In the genomic region with DNA sequence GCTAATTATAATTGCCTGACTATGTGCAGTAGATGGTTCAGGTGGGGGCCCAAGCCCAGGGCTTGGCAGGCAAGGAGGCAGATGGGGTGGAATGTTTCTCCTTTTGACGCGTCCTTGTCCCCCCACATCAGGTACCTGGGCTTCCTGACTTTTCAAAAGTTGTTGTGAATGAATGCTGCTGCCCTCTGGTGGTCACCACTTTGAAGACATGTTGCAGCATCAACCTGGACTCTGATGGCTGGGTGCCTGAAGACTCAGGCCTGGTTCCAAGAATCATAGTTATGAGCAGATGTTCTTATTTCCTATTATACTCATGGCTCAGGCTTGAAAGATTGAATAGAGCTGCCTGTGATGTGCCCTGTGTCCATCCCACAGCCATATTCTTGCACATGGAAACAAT, we compare ENCODE assay signal across 10 mouse cellular contexts.
DNase-seq lines count a peak whose midpoint lies in the region; ATAC-seq lines count a peak whose summit lies in the region.
"Had no signal": no experiment of that assay in that cellular context is flagged by ENCODE, and none has a peak within 500 bp of the region (broad histone marks: within the 10 kb centered on the region; RNA-seq: fewer than 3 reads in every experiment).

No protein-coding gene starts in this region.

- WGBS in hindbrain, embryonic 11.5 days = 37% methylated on average over 2 of the region's 2 CpGs
- 59% methylated on average over 2 of the region's 2 CpGs for WGBS in hindbrain, embryonic 10.5 days
- WGBS in limb, embryonic 11.5 days = 58% methylated on average over 2 of the region's 2 CpGs

- no peaks in the 10 kb centered on the region for H3K36me3 ChIP-seq in hindbrain, embryonic 11.5 days (ENCODE audit: control insufficient read depth, insufficient read depth, low read length)
- no peaks in the 10 kb centered on the region for H3K36me3 ChIP-seq in hindbrain, embryonic 10.5 days
- H3K36me3 ChIP-seq in limb, embryonic 11.5 days (ENCODE audit: control insufficient read depth, insufficient read depth, low read length) = no peaks in the 10 kb centered on the region
- no peaks in the 10 kb centered on the region for H3K36me3 ChIP-seq in splenic B cell, adult 2 months (ENCODE audit: control insufficient read depth, insufficient read depth, low read length, poor library complexity, severe bottlenecking)
- H3K36me3 ChIP-seq: embryonic facial prominence, embryonic 13.5 days; limb, embryonic 12.5 days had no signal

- H3K4me1 ChIP-seq in hindbrain, embryonic 11.5 days (replicated peaks; ENCODE audit: control insufficient read depth, insufficient read depth, low read length) = no peaks in the 10 kb centered on the region
- no peaks in the 10 kb centered on the region for H3K4me1 ChIP-seq in hindbrain, embryonic 10.5 days (replicated peaks)
- no peaks in the 10 kb centered on the region for H3K4me1 ChIP-seq in limb, embryonic 11.5 days (ENCODE audit: control insufficient read depth, insufficient read depth, low read length)
- H3K4me1 ChIP-seq: embryonic facial prominence, embryonic 13.5 days; limb, embryonic 12.5 days had no signal

- no peaks in the 10 kb centered on the region for H3K9me3 ChIP-seq in hindbrain, embryonic 11.5 days (ENCODE audit: control insufficient read depth, low read length)
- H3K9me3 ChIP-seq in hindbrain, embryonic 10.5 days = no peaks in the 10 kb centered on the region
- H3K9me3 ChIP-seq in limb, embryonic 11.5 days (ENCODE audit: control insufficient read depth, low read length) = no peaks in the 10 kb centered on the region
- H3K9me3 ChIP-seq: embryonic facial prominence, embryonic 13.5 days; limb, embryonic 12.5 days had no signal

- ATAC-seq in hindbrain, embryonic 11.5 days (ENCODE audit: low FRiP score) = no peak
- no peak for ATAC-seq in limb, embryonic 11.5 days (ENCODE audit: insufficient number of reproducible peaks, low FRiP score, low TSS enrichment, low read depth)
- no peak for ATAC-seq in activated CD4-positive, CD25-positive, alpha-beta regulatory T cell, adult 4 months

- no peak overlapping the region for H3K4me3 ChIP-seq in hindbrain, embryonic 11.5 days (ENCODE audit: low read depth, low read length)
- H3K4me3 ChIP-seq in hindbrain, embryonic 10.5 days = no peak overlapping the region
- no peak overlapping the region for H3K4me3 ChIP-seq in limb, embryonic 11.5 days (ENCODE audit: low read depth, low read length)
- H3K4me3 ChIP-seq: embryonic facial prominence, embryonic 13.5 days; limb, embryonic 12.5 days had no signal

- DNase-seq in hindbrain, embryonic 11.5 days (ENCODE audit: low spot score) = peak; percentile 12
- DNase-seq in hindbrain, embryonic 10.5 days (ENCODE audit: low spot score) = no peak
- peak; percentile 49 to 52 for DNase-seq in B cell, adult 2 months
- DNase-seq in T-cell, adult 2 months (ENCODE audit: low spot score) = peak; percentile 3
- peak; percentile 3 for DNase-seq in embryo, embryonic 9.5 days (ENCODE audit: extremely low spot score)
- peak; percentile 36 for DNase-seq in limb, embryonic 11.5 days (ENCODE audit: low spot score)
- DNase-seq in splenic B cell, adult 2 months (ENCODE audit: low read depth, low spot score) = peak; percentile 48

- H3K4me2 ChIP-seq in hindbrain, embryonic 11.5 days (replicated peaks; ENCODE audit: low read depth, low read length) = no peak overlapping the region
- H3K4me2 ChIP-seq in limb, embryonic 11.5 days (ENCODE audit: low read depth, severe bottlenecking) = no peak overlapping the region
- H3K4me2 ChIP-seq: embryonic facial prominence, embryonic 13.5 days; limb, embryonic 12.5 days had no signal

- no peaks in the 10 kb centered on the region for H3K27me3 ChIP-seq in hindbrain, embryonic 11.5 days (ENCODE audit: control insufficient read depth, insufficient read depth, low read length)
- H3K27me3 ChIP-seq in hindbrain, embryonic 10.5 days (ENCODE audit: insufficient read depth, poor library complexity, severe bottlenecking) = no peaks in the 10 kb centered on the region
- H3K27me3 ChIP-seq in limb, embryonic 11.5 days (ENCODE audit: control insufficient read depth, insufficient read depth, low read length) = no peaks in the 10 kb centered on the region
- H3K27me3 ChIP-seq in splenic B cell, adult 2 months (ENCODE audit: control insufficient read depth, insufficient read depth, low read length, poor library complexity, severe bottlenecking) = no peaks in the 10 kb centered on the region
- H3K27me3 ChIP-seq: embryonic facial prominence, embryonic 13.5 days; limb, embryonic 12.5 days had no signal

- no peak overlapping the region for H3K9ac ChIP-seq in hindbrain, embryonic 11.5 days (ENCODE audit: low read depth, low read length)
- no peak overlapping the region for H3K9ac ChIP-seq in limb, embryonic 11.5 days (ENCODE audit: low read length)
- H3K9ac ChIP-seq: embryonic facial prominence, embryonic 13.5 days; limb, embryonic 12.5 days had no signal

- no peak overlapping the region for H3K27ac ChIP-seq in hindbrain, embryonic 11.5 days (ENCODE audit: low read depth, low read length)
- H3K27ac ChIP-seq in hindbrain, embryonic 10.5 days = no peak overlapping the region
- no peak overlapping the region for H3K27ac ChIP-seq in limb, embryonic 11.5 days (replicated peaks; ENCODE audit: low read depth, low read length)
- H3K27ac ChIP-seq: embryonic facial prominence, embryonic 13.5 days; limb, embryonic 12.5 days had no signal
